Mouse (Mus musculus) E14TG2a.4 (cell line): ENCODE results near the gene Eps8.
"Not testable (repeated sequence)": the region's sequence is repeated elsewhere in the genome, so short reads cannot be mapped to it uniquely, and the experiment has no call there.

ENCODE experiments used
- H3K27me3 ChIP-seq: 2 replicates; pipeline ENCODE4 v1.6.1; 2014; ENCODE audit warnings: low read length, control low read depth; ENCODE audit not compliant: insufficient read depth
- H3K36me3 ChIP-seq: 2 replicates; pipeline ENCODE4 v1.6.1; 2014; ENCODE audit warnings: low read length, control low read depth; ENCODE audit not compliant: insufficient read depth
- H3K4me1 ChIP-seq: replicated peaks from 2 replicates; pipeline ENCODE4 v1.6.1; 2014; ENCODE audit warnings: low read depth, low read length, control low read depth
- H3K4me3 ChIP-seq: replicated peaks from 2 replicates; pipeline ENCODE4 v1.5.1; 2014; ENCODE audit warnings: mild to moderate bottlenecking, low read length
- H3K9me3 ChIP-seq: 2 replicates; pipeline ENCODE4 v1.6.1; 2014; ENCODE audit warnings: low read length, control low read depth
- CTCF ChIP-seq: conservative IDR thresholded peaks from 2 replicates; pipeline ENCODE4 v1.5.1; 2014; ENCODE audit warnings: low read length
- NANOG ChIP-seq: IDR thresholded peaks from 2 replicates; pipeline ENCODE4 v1.6.1; 2014; ENCODE audit warnings: borderline replicate concordance, low read length, mixed read lengths
- POU5F1 ChIP-seq: IDR thresholded peaks from 2 replicates; pipeline ENCODE4 v1.6.1; 2014; ENCODE audit warnings: low read length, borderline replicate concordance

The Eps8 gene

DNA sequence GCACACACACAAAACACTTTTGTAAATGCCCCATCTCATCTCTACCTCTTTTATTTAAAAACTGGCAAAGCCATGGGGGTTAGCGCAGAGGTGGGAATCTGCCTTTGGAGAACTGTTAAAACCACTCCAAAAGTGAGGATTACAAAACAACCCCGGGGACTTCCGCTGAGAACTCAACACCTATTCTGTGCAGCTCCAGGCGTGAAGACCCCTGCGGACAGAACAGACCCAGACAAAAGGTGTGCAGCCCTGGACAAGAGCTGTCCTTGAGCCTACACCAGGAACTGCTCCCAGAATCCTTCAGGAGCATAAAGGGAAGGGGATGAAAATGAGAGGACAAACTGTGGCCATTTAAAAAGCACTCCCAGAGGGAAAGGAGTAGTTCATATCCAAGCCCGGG is 159.4 kb downstream of the Eps8 start:
- TF ChIP-seq NANOG: peak; percentile 79; the same call in 1 of the 2 replicates
- no peak for TF ChIP-seq CTCF
- TF ChIP-seq POU5F1: no peak
- no peak overlapping the region for H3K4me3 ChIP-seq
- no peaks in the 10 kb centered on the region for H3K36me3 ChIP-seq
- no peaks in the 10 kb centered on the region for H3K9me3 ChIP-seq
- peaks cover 70% of the 10 kb centered on the region for H3K4me1 ChIP-seq
- H3K27me3 ChIP-seq: no peaks in the 10 kb centered on the region

DNA sequence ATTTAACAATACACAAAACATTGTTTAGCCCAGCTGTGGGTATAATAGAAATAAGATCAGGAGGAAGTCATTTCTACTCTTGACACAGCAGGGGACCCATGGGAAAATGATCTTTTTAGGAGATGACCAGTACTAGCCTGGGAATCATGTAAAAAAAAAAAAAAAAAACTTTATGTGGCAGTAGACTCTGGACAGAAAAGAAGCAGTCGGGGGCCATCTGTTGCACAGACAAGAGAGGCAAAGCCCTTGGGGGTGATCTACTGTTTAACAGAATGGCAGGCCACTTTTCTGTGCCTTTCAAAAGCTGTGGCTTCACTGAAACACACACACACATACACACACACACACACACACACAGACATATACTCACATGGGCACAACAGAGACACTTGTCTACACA is 159.9 kb downstream of the Eps8 start:
- H3K4me3 ChIP-seq: no peak overlapping the region
- H3K27me3 ChIP-seq: no peaks in the 10 kb centered on the region
- no peaks in the 10 kb centered on the region for H3K9me3 ChIP-seq
- TF ChIP-seq NANOG (no peak), CTCF (no peak), POU5F1 (no peak)
- H3K4me1 ChIP-seq: peaks cover 74% of the 10 kb centered on the region
- no peaks in the 10 kb centered on the region for H3K36me3 ChIP-seq

DNA sequence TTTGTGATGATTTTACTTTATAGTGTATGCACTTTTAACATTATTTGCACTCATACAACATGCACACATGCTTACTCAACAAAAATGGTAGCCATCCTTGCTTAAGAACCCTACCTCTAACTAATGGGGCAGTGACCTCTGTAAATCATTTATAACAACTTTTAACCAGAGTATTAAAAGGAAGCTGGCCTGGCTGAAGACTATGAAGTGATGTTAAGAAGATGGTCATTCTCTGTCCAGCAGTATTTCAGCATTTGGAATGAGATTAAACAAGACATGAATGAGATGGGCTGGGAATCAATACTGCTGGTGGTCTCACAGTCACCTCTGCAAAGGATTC is 160.6 kb downstream of the Eps8 start:
- no peak overlapping the region for H3K4me3 ChIP-seq
- peaks cover 76% of the 10 kb centered on the region for H3K4me1 ChIP-seq
- no peak for TF ChIP-seq CTCF
- H3K9me3 ChIP-seq: no peaks in the 10 kb centered on the region
- no peaks in the 10 kb centered on the region for H3K36me3 ChIP-seq
- no peaks in the 10 kb centered on the region for H3K27me3 ChIP-seq

DNA sequence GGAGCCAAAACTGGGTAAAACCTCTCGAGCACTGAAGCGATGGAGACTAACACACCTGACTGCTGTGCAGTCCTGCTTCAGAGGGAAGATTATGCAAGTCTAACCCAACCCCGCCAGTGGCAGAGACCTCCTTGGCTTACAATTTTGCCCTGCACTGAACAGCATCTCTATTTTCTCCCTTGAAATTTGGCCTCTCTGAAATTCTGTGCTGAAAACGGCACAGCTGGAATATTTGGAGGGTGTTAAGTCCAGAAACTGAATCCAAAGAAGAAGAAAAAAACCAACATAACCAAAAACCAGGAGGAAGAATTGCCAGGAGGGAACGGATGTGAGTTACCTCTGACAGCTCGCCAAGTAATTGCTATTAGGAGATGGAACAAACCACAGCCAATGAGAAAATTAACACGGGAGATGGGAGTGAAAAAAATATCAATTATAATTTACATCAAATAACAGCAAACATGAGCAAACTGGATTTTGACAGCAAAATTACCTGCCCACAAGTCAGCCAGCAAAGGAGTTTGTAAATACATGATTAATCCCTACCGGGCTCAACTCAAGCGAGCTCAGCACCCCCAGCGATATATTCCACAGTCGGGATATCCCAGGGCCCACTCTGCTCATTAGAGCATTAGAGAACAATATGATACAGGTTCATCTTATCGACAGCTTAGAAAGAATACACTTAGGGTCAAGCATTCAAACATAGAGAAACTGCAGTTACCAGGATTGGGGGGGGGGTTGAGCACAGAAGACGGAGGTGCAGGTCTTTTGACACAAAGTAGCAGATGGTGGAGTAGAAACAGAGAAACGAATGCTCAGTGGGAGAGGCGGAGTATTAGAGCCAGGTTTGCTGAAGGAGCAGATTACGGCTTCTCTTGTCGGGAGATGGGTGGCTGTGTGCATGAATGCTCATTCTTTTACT is 161.2 kb downstream of the Eps8 start:
- H3K9me3 ChIP-seq: no peaks in the 10 kb centered on the region
- TF ChIP-seq NANOG (no peak), POU5F1 (no peak), CTCF (no peak)
- H3K4me1 ChIP-seq: peaks cover 75% of the 10 kb centered on the region
- H3K27me3 ChIP-seq: no peaks in the 10 kb centered on the region
- no peak overlapping the region for H3K4me3 ChIP-seq
- H3K36me3 ChIP-seq: no peaks in the 10 kb centered on the region

DNA sequence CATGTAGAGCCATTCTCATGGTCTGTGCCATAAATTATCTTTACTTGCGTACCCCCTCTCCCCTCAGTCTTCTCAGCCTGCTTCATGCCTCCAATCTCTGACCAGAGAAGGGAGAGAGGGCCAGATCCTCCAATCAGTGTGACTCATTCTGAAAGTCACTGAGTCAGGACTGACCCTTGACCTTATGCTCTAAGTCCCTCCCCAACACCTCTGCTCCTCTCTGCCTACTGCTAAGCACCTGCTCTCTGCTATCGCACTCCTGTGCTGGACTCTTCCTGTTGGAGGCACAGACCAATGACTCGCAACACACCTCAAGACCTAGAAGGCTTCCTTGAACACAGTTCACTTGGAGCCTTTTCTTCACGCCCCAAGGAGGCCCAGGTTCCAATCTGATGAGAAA is 162.1 kb downstream of the Eps8 start:
- H3K4me1 ChIP-seq: peaks cover 74% of the 10 kb centered on the region
- TF ChIP-seq POU5F1 (no peak), NANOG (no peak), CTCF (no peak)
- no peak overlapping the region for H3K4me3 ChIP-seq
- H3K36me3 ChIP-seq: no peaks in the 10 kb centered on the region
- no peaks in the 10 kb centered on the region for H3K27me3 ChIP-seq
- no peaks in the 10 kb centered on the region for H3K9me3 ChIP-seq

DNA sequence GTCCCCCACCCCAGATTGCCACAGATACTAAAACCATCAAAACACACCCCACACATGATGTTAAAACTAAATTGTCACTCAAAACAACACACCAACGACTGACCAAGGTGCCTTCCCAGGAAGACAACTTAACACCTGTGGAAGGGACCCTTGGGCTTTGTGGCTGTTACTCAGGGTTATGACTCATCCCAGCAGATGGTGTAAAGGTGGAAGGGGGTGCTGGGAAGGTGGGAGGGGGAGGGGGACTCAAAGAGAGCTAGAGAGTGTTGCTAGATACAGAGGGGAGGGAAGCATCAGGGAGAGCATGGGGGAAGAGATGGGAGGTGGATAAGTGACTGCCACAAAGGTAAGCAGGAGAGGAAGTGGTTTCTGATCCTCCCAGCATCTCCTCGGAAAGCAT is 163.0 kb downstream of the Eps8 start:
- H3K4me3 ChIP-seq: no peak overlapping the region
- TF ChIP-seq NANOG: no peak
- no peak for TF ChIP-seq CTCF
- TF ChIP-seq POU5F1: no peak
- H3K4me1 ChIP-seq: peaks cover 75% of the 10 kb centered on the region
- no peaks in the 10 kb centered on the region for H3K36me3 ChIP-seq
- H3K9me3 ChIP-seq: no peaks in the 10 kb centered on the region
- H3K27me3 ChIP-seq: no peaks in the 10 kb centered on the region

DNA sequence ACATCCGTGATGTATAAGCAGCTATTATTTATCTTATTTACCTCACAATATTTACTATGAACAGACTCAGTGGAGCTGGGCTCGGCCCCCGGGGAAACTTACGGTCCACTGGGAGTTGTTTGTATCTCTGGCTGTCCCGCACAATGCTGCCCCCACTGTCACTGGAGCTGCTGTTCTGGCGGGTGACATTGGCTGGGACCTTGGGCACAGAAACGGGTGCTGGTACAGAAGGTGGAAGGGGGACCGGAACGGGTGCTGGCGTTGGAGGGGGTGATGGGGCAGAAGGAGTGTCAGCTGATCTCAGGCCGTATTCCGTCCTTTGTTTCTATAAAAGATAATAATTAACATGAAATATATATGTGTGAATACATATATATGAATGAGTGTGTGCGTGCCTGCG is 164.6 kb downstream of the Eps8 start:
- Histone ChIP-seq H3K36me3 (no peaks in the 10 kb centered on the region), H3K9me3 (no peaks in the 10 kb centered on the region), H3K4me1 (peaks cover 68% of the 10 kb centered on the region), H3K4me3 (no peak overlapping the region), H3K27me3 (no peaks in the 10 kb centered on the region)
- TF ChIP-seq POU5F1 (no peak), NANOG (no peak), CTCF (no peak)

DNA sequence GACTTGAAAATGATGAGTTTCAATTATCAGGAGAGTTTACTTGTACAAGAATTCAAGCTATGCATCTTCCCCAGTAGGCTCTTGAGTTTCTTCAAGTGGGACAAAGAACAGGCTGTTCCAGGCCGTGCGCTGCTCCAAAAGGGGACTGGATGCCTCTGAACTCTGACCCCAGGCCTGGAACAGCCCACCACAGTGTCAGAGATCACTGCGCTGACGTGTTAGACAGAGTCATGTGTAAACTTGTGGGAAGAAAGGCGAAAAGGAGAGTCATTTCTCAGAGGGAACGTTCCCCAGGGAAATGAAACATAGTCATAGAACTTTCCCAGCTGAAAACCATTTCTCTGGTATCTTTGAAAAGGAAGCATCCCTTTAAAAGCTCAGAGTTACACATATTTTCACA is 167.2 kb downstream of the Eps8 start:
- Histone ChIP-seq H3K4me3 (no peak overlapping the region), H3K9me3 (no peaks in the 10 kb centered on the region), H3K4me1 (peaks cover 42% of the 10 kb centered on the region), H3K27me3 (no peaks in the 10 kb centered on the region), H3K36me3 (no peaks in the 10 kb centered on the region)
- TF ChIP-seq NANOG: no peak
- TF ChIP-seq CTCF: no peak
- no peak for TF ChIP-seq POU5F1

DNA sequence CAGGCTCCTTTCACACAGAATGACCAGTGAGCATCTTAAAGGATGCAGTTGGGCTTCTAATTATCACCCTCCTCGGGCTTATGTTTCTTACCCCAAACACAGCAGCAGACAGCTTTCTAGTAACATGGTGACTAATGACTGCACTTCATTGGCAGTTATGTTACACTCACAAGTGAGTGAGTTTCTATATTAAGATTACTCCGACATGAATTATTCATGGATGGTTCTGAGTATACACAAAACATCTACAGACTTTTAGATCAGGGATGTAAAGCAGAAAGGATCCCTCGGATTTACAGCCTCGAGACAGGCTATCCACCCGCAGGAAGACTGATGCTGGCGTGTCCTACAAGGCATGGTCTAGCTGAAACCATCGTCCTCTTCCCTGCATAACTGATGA is 171.8 kb downstream of the Eps8 start:
- Histone ChIP-seq H3K4me1 (peaks cover 15% of the 10 kb centered on the region), H3K4me3 (no peak overlapping the region), H3K27me3 (no peaks in the 10 kb centered on the region), H3K9me3 (no peaks in the 10 kb centered on the region), H3K36me3 (peaks cover 6% of the 10 kb centered on the region; the same call in 1 of the 2 replicates)
- TF ChIP-seq POU5F1: no peak
- TF ChIP-seq NANOG: no peak
- TF ChIP-seq CTCF: no peak

DNA sequence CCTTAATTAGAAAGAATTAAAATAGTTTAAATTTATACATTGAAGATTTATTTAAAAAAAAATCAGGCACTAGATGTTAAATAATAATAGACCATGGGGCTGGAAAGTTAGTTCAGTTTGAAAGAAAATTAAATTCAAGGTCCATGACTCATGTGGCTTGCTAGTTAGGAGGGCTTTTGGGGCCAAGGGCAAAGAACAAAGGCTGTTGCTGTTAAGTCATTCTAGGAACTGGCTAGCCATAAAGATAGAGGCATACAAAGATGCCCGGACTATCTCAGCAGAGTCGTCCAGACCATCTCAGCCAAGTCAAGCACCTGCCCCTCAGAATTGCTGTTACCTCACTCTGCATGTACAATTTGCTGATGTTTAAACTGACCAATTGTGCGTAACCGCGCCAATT is 179.0 kb downstream of the Eps8 start:
- not testable (repeated sequence) for H3K27me3 ChIP-seq, H3K36me3 ChIP-seq, H3K4me3 ChIP-seq, H3K4me1 ChIP-seq
- peaks cover 11% of the 10 kb centered on the region for H3K9me3 ChIP-seq
